7 mouse cellular contexts compared by ENCODE assay signal in genomic region chr10:41302689-41303431, GRCm38 (mm10). TPM values are rescaled to one million over a fixed set of nuclear protein-coding genes. Genes with fewer than 3 reads are reported as not detected.
A peak's percentile ranks its signal among the peaks of the same experiment; 100 is the strongest.
DNase-seq lines count a peak whose midpoint lies in the region; ATAC-seq and TF ChIP-seq lines count a peak whose summit lies in the region.

Gene Fig4 (minus strand): TSS chr10:41303260.

- H3K4me1 ChIP-seq in embryonic facial prominence, embryonic 12.5 days, result peaks cover 5% of the 10 kb centered on the region; the same call in 1 of the 2 replicates
- no peaks in the 10 kb centered on the region for H3K4me1 ChIP-seq in kidney, adult 2 months (ENCODE audit: control insufficient read depth, insufficient read depth, low read length)
- H3K4me1 ChIP-seq in limb, embryonic 13.5 days, result peaks cover 8% of the 10 kb centered on the region
- H3K4me1 ChIP-seq in midbrain, embryonic 16.5 days (ENCODE audit: control insufficient read depth, insufficient read depth, low read length), result peaks cover 12% of the 10 kb centered on the region

- peak within 1 kb of the TSS; percentile 96 for H3K4me3 ChIP-seq in embryonic facial prominence, embryonic 12.5 days
- peak within 1 kb of the TSS; percentile 94 for H3K4me3 ChIP-seq in kidney, adult 2 months (ENCODE audit: insufficient read depth, low read depth, low read length)
- peak within 1 kb of the TSS; percentile 86 for H3K4me3 ChIP-seq in limb, embryonic 13.5 days
- peak within 1 kb of the TSS; percentile 95 for H3K4me3 ChIP-seq in midbrain, embryonic 16.5 days (ENCODE audit: low read depth, low read length)

- DNase-seq in adrenal gland, postnatal 25 days, result peak; percentile 87
- peak; percentile 89 to 92 for DNase-seq in heart, adult 18-20 months
- peak; percentile 92 for DNase-seq in kidney, adult 2 months
- peak; percentile 84 to 96 for DNase-seq in spleen, postnatal 10 days (ENCODE audit: low spot score in 2 of 2)

- H3K27ac ChIP-seq in embryonic facial prominence, embryonic 12.5 days, result peak within 1 kb of the TSS; percentile 46; the same call in 1 of the 2 replicates
- H3K27ac ChIP-seq in kidney, adult 2 months (ENCODE audit: insufficient read depth, low read depth, low read length), result peak within 1 kb of the TSS; percentile 58
- H3K27ac ChIP-seq in limb, embryonic 13.5 days, result peak within 1 kb of the TSS; percentile 49; the same call in 1 of the 2 replicates
- peak within 1 kb of the TSS; percentile 89 for H3K27ac ChIP-seq in midbrain, embryonic 16.5 days (ENCODE audit: low read length)

- peak within 1 kb of the TSS; percentile 83 for H3K4me2 ChIP-seq in embryonic facial prominence, embryonic 12.5 days (replicated peaks)
- H3K4me2 ChIP-seq in limb, embryonic 13.5 days (replicated peaks), result peak within 1 kb of the TSS; percentile 90
- H3K4me2 ChIP-seq in midbrain, embryonic 16.5 days (ENCODE audit: low read length), result peak within 1 kb of the TSS; percentile 96

- WGBS in embryonic facial prominence, embryonic 12.5 days, result under 1% methylated on average over 38 of the region's 38 CpGs
- 1% methylated on average over 38 of the region's 38 CpGs for whole genome bisulfite sequencing in kidney, adult 2 months
- WGBS in limb, embryonic 13.5 days, result under 1% methylated on average over 38 of the region's 38 CpGs
- WGBS in midbrain, embryonic 16.5 days, result under 1% methylated on average over 38 of the region's 38 CpGs

- TF ChIP-seq POLR2A in kidney, adult 2 months (IDR thresholded peaks at IDR 0.05; ENCODE audit: low read depth, low read length), result no peak

- 0 out of 2 replicates have a peak, but pooled peaks have one; percentile 4 for TF ChIP-seq CTCF in kidney, adult 2 months (conservative IDR thresholded peaks at IDR 0.05; ENCODE audit: insufficient read depth, insufficient read length, low read depth, low read length)

- H3K9ac ChIP-seq in embryonic facial prominence, embryonic 12.5 days, result peak within 1 kb of the TSS; percentile 72
- H3K9ac ChIP-seq in limb, embryonic 13.5 days, result peak within 1 kb of the TSS; percentile 75
- H3K9ac ChIP-seq in midbrain, embryonic 16.5 days (ENCODE audit: low read depth, low read length), result peak within 1 kb of the TSS; percentile 91

- ATAC-seq in embryonic facial prominence, embryonic 12.5 days (ENCODE audit: insufficient number of reproducible peaks, insufficient read depth, low FRiP score, low TSS enrichment), result peak; percentile 83
- peak; percentile 92 for ATAC-seq in limb, embryonic 13.5 days (ENCODE audit: low FRiP score, low read depth)
- peak; percentile 94 for ATAC-seq in midbrain, embryonic 16.5 days

- no peaks in the 10 kb centered on the region for H3K27me3 ChIP-seq in embryonic facial prominence, embryonic 12.5 days
- no peaks in the 10 kb centered on the region for H3K27me3 ChIP-seq in kidney, adult 2 months (replicated peaks; ENCODE audit: control insufficient read depth, insufficient read depth, low read length)
- H3K27me3 ChIP-seq in limb, embryonic 13.5 days, result no peaks in the 10 kb centered on the region
- H3K27me3 ChIP-seq in midbrain, embryonic 16.5 days (ENCODE audit: control insufficient read depth, insufficient read depth, low read depth, low read length), result no peaks in the 10 kb centered on the region

- H3K36me3 ChIP-seq in embryonic facial prominence, embryonic 12.5 days, result no peaks in the 10 kb centered on the region
- no peaks in the 10 kb centered on the region for H3K36me3 ChIP-seq in kidney, adult 2 months (ENCODE audit: control insufficient read depth, insufficient read depth, low read length)
- no peaks in the 10 kb centered on the region for H3K36me3 ChIP-seq in limb, embryonic 13.5 days
- no peaks in the 10 kb centered on the region for H3K36me3 ChIP-seq in midbrain, embryonic 16.5 days (ENCODE audit: control insufficient read depth, insufficient read depth, low read length)

- no peaks in the 10 kb centered on the region for H3K9me3 ChIP-seq in embryonic facial prominence, embryonic 12.5 days
- no peaks in the 10 kb centered on the region for H3K9me3 ChIP-seq in limb, embryonic 13.5 days
- H3K9me3 ChIP-seq in midbrain, embryonic 16.5 days (replicated peaks; ENCODE audit: control insufficient read depth, low read length, poor library complexity, severe bottlenecking), result no peaks in the 10 kb centered on the region

RNA-seq across cellular contexts. Expression of gene Fig4, which starts in this region (rescaled TPM):
- total RNA-seq in adrenal gland, postnatal 25 days (2021), result 16.7 and 22.8 TPM in 2 replicates
- 13.3 and 15.2 TPM in 2 replicates for polyA plus RNA-seq in embryonic facial prominence, embryonic 12.5 days (2016; fragmentation: Nextera tagmentation; extraction: Ambion mirVana)
- total RNA-seq in heart, adult 18-20 months (2021), result 10 to 100 TPM; 28.6 to 28.9 TPM
- 12.6 and 13.4 TPM in 2 replicates for polyA plus RNA-seq in kidney, adult 2 months (2012; rRNA removed)
- polyA plus RNA-seq in limb, embryonic 13.5 days (2015; fragmentation: Nextera tagmentation; extraction: Ambion mirVana), result 14.9 and 16.0 TPM in 2 replicates
- polyA plus RNA-seq in midbrain, embryonic 16.5 days (2015; fragmentation: Nextera tagmentation; extraction: Ambion mirVana), result 31.6 and 32.5 TPM in 2 replicates

Comparison
In these comparisons a context has a peak if more than half of its experiments do, and no peak if none do; other contexts are left out.
1. Peak in every context shown above with its lines: DNase-seq, ATAC-seq, H3K4me3 ChIP-seq and H3K27ac ChIP-seq.